Mouse (Mus musculus) kidney, embryonic 14.5 days (tissue): ENCODE measurements around the gene Megf8. TPM values are rescaled to one million over a fixed set of nuclear protein-coding genes. Genes with fewer than 3 reads are reported as not detected.
A peak's percentile ranks its signal among the peaks of the same experiment; 100 is the strongest.

Source experiments
- ATAC-seq: fragments of 200-750 bp; cut with Nextera tagmentation; 2 replicates; pipeline ENCODE4 v1.8.0; 2017; ENCODE audit warnings: moderate number of reproducible peaks, mild to moderate bottlenecking, moderate TSS enrichment, moderate library complexity; ENCODE audit not compliant: low FRiP score, low TSS enrichment
- H3K27ac ChIP-seq: fragments of 300-500 bp; sonication (generic); 2 replicates; pipeline ENCODE4 v1.5.1; 2014; ENCODE audit warnings: low read depth, mild to moderate bottlenecking, low read length, moderate library complexity, mixed read lengths
- H3K27me3 ChIP-seq: fragments of 300-500 bp; sonication (generic); 2 replicates; pipeline ENCODE4 v1.6.1; 2014; ENCODE audit warnings: mild to moderate bottlenecking, low read length; ENCODE audit not compliant: control insufficient read depth, insufficient read depth
- H3K36me3 ChIP-seq: fragments of 300-500 bp; sonication (generic); 2 replicates; pipeline ENCODE4 v1.6.1; 2014; ENCODE audit warnings: low read length, mixed read lengths; ENCODE audit not compliant: control insufficient read depth, insufficient read depth
- H3K4me1 ChIP-seq: fragments of 300-500 bp; sonication (generic); 2 replicates; pipeline ENCODE4 v1.6.1; 2014; ENCODE audit warnings: low read length, mixed read lengths; ENCODE audit not compliant: control insufficient read depth, insufficient read depth
- H3K4me2 ChIP-seq: fragments of 300-500 bp; sonication (generic); replicated peaks from 2 replicates; pipeline ENCODE4 v1.6.1; 2014; ENCODE audit warnings: low read depth, mild to moderate bottlenecking, low read length
- H3K4me3 ChIP-seq: fragments of 300-500 bp; sonication (generic); 2 replicates; pipeline ENCODE4 v1.5.1; 2014; ENCODE audit warnings: mild to moderate bottlenecking, low read length
- H3K9ac ChIP-seq: fragments of 300-500 bp; sonication (generic); 2 replicates; pipeline ENCODE4 v1.6.1; 2014; ENCODE audit warnings: low read depth, mild to moderate bottlenecking, low read length, moderate library complexity
- H3K9me3 ChIP-seq: fragments of 300-500 bp; sonication (generic); 2 replicates; pipeline ENCODE4 v1.6.1; 2016; ENCODE audit warnings: low read length; ENCODE audit not compliant: control insufficient read depth
- WGBS: fragments of 180-500 bp; shearing (Covaris S2); extraction: QIAGEN DNeasy Blood & Tissue Kit; methylation state at CpG from one replicate; pipeline ENCODE4 v1.1.7; 2014; 5-methylcytosine and 5-hydroxymethylcytosine counted together
- polyA plus RNA-seq: library from polyadenylated mRNA; unstranded; fragments of >200 nt; fragmentation: Nextera tagmentation; extraction: Ambion mirVana; gene quantifications from 2 replicates; pipeline ENCODE4 v1.2.1, GENCODE M21; 2014

Megf8 gene
- polyA plus RNA-seq, 1 experiment from 2014 or later = 14.0 TPM

DNA sequence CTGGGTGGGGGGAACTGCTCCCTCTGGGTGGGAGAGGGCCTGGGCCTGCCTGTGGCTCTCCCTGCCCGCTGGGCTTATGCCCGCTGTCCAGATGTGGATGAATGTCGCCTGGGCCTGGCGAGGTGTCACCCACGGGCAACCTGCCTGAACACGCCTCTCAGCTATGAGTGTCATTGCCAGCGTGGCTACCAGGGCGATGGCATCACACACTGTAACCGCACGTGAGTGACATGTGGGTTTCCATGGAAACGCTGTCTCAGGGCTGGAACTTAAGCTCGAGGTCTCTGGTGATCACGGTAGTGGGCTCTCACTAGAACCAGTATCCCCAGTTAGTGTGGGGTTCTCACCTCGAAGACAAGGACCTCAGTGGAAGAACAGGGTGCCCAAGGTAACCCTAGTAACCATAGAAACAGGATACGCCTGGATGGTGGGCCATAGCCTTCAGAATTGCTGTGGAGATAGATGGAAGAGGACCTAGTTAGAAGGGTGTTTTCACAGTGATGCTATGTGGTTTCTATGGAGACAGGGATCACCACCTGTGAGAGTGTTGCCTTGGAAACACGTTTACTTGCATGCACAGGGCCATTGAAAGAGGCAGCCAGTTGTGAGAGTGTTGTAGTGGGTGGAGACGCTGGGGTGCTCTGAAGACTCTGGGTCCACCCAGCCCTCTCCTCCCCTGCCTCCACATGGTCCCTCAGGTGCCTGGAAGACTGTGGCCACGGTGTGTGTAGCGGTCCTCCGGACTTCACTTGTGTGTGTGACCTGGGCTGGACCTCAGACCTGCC, 24.2 kb downstream of the Megf8 start:
- Histone ChIP-seq H3K4me2 (no peak overlapping the region), H3K9me3 (no peaks in the 10 kb centered on the region), H3K27ac (no peak overlapping the region), H3K4me3 (no peak overlapping the region), H3K9ac (no peak overlapping the region), H3K27me3 (no peaks in the 10 kb centered on the region), H3K4me1 (no peaks in the 10 kb centered on the region), H3K36me3 (peaks cover 36% of the 10 kb centered on the region)
- ATAC-seq = peak; percentile 36; the same call in 1 of the 2 replicates
- WGBS = 86% methylated on average over 19 of the region's 20 CpGs

DNA sequence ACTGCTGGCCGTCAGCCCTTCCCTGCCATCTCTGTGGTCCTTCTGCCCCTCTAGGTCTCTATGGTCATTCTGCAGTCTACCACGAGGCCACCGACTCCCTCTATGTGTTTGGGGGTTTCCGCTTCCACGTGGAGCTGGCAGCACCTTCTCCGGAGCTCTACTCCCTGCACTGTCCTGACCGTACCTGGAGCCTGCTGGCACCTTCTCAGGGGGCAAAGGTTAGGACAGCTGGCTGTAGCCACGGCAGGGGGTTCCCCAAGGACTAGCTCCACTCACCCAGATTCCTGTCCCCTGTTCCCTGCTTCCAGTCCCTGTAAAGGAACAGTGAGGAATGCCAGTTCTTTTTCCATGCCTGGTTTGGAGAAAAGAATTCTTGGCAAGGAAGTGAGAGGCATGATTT, 31.9 kb downstream of the Megf8 start:
- Histone ChIP-seq H3K36me3 (peaks cover 57% of the 10 kb centered on the region), H3K9me3 (peaks cover 10% of the 10 kb centered on the region), H3K4me1 (no peaks in the 10 kb centered on the region), H3K9ac (no peak overlapping the region), H3K27me3 (no peaks in the 10 kb centered on the region), H3K4me2 (no peak overlapping the region), H3K27ac (no peak overlapping the region), H3K4me3 (no peak overlapping the region)
- ATAC-seq = no peak
- WGBS = 89% methylated on average over 8 of the region's 8 CpGs

- Histone ChIP-seq H3K9ac (no peak overlapping the region), H3K4me2 (no peak overlapping the region), H3K4me1 (no peaks in the 10 kb centered on the region), H3K4me3 (no peak overlapping the region), H3K27me3 (no peaks in the 10 kb centered on the region), H3K27ac (no peak overlapping the region), H3K36me3 (peaks cover 69% of the 10 kb centered on the region), H3K9me3 (no peaks in the 10 kb centered on the region)
- WGBS = 78% methylated on average over 19 of the region's 19 CpGs
- ATAC-seq = 0 out of 2 replicates have a peak, but pooled peaks have one; percentile 14
Observed at GRCm38 (mm10) chr7:25358721-25359206, 41.8 kb downstream of the Megf8 start.

GRCm38 (mm10) chr7:25363151-25363550, 46.2 kb downstream of the Megf8 start:
- H3K9ac ChIP-seq = no peak overlapping the region
- no peak overlapping the region for H3K27ac ChIP-seq
- H3K9me3 ChIP-seq = no peaks in the 10 kb centered on the region
- no peak for ATAC-seq
- no peak overlapping the region for H3K4me3 ChIP-seq
- 89% methylated on average over 19 of the region's 19 CpGs for WGBS
- no peaks in the 10 kb centered on the region for H3K4me1 ChIP-seq
- peaks cover 17% of the 10 kb centered on the region for H3K27me3 ChIP-seq
- H3K36me3 ChIP-seq = peaks cover 54% of the 10 kb centered on the region
- no peak overlapping the region for H3K4me2 ChIP-seq

- Histone ChIP-seq H3K9ac (no peak overlapping the region), H3K27ac (no peak overlapping the region), H3K36me3 (peaks cover 49% of the 10 kb centered on the region), H3K4me1 (no peaks in the 10 kb centered on the region), H3K9me3 (no peaks in the 10 kb centered on the region), H3K4me3 (no peak overlapping the region), H3K4me2 (no peak overlapping the region), H3K27me3 (peaks cover 22% of the 10 kb centered on the region)
- 94% methylated on average over 17 of the region's 17 CpGs for WGBS
- no peak for ATAC-seq
Observed at GRCm38 (mm10) chr7:25363632-25364031, 46.7 kb downstream of the Megf8 start.

DNA sequence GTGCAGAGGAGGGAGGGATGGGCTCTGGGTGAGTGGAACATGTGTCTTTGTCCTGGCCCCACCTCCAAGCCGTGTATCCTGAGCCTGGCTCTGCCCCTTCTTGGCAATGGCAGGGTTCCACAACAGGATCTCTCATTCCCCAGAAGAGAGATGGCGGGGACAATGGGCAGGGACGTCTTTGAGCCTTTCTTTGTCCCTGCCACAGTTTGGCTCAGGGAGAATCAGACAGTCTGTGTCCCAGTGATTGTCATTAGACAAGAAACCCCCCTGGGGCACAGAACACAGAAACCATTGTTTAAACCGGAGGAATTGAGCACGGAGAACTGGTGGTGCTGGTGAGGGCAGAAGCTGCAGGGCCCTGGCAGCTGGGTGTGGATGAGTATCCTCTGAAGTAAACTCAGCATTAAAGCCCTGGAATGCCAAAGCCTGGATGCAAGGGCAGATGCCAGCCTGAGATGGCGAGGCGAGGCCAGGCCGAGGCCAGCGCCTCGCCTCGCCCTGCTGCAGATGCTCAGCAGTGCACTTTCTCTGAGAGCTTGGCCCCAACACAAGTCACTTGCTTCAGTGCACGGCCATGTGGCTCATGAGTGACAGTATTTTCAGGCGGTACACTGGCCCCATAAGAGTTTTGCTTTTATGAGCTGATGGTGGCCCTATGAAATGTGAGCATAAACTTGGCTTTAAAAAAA, 49.1 kb downstream of the Megf8 start:
- H3K9me3 ChIP-seq = no peaks in the 10 kb centered on the region
- peaks cover 25% of the 10 kb centered on the region for H3K36me3 ChIP-seq
- H3K4me3 ChIP-seq = no peak overlapping the region
- ATAC-seq = no peak
- H3K27ac ChIP-seq = no peak overlapping the region
- peaks cover 32% of the 10 kb centered on the region for H3K27me3 ChIP-seq
- H3K4me1 ChIP-seq = no peaks in the 10 kb centered on the region
- no peak overlapping the region for H3K4me2 ChIP-seq
- H3K9ac ChIP-seq = no peak overlapping the region
- 49% methylated on average over 13 of the region's 13 CpGs for WGBS

GRCm38 (mm10) chr7:25367632-25368293, 50.8 kb downstream of the Megf8 start:
- Histone ChIP-seq H3K9ac (no peak overlapping the region), H3K27me3 (peaks cover 32% of the 10 kb centered on the region), H3K9me3 (no peaks in the 10 kb centered on the region), H3K36me3 (peaks cover 16% of the 10 kb centered on the region), H3K4me1 (no peaks in the 10 kb centered on the region), H3K27ac (no peak overlapping the region), H3K4me2 (peak overlapping the region; percentile 32), H3K4me3 (peak overlapping the region; percentile 17)
- 2% methylated on average over 33 of the region's 33 CpGs for WGBS
- ATAC-seq = peak; percentile 26; the same call in 1 of the 2 replicates

GRCm38 (mm10) chr7:25368333-25368732, 51.4 kb downstream of the Megf8 start:
- no peaks in the 10 kb centered on the region for H3K9me3 ChIP-seq
- no peak overlapping the region for H3K4me3 ChIP-seq
- 23% methylated on average over 12 of the region's 12 CpGs for WGBS
- no peak for ATAC-seq
- H3K27ac ChIP-seq = no peak overlapping the region
- no peak overlapping the region for H3K9ac ChIP-seq
- H3K4me1 ChIP-seq = no peaks in the 10 kb centered on the region
- peaks cover 32% of the 10 kb centered on the region for H3K27me3 ChIP-seq
- peaks cover 10% of the 10 kb centered on the region; the same call in 1 of the 2 replicates for H3K36me3 ChIP-seq
- no peak overlapping the region; the same call in 1 of the 2 replicates for H3K4me2 ChIP-seq
